Mouse (Mus musculus): ENCODE measurements at regions not wholly inside any gene's neighbourhood (a gene's known extent, or its start where the extent isn't known, plus 50 kb on each side); places are given as distances from the start of the nearest gene placed in this dataset.

GRCm38 (mm10) chr16:65167151-65167550 is 61.5 kb upstream of the Htr1f start:
- H3K27me3 ChIP-seq (ENCODE audit: control insufficient read depth, insufficient read depth, low read length) = no peaks in the 10 kb centered on the region
- no peak for TF ChIP-seq POLR2A (IDR thresholded peaks at IDR 0.05; ENCODE audit: borderline replicate concordance, extremely low read depth, insufficient read depth, insufficient read length)
- ATAC-seq (ENCODE audit: low FRiP score, low read depth) (no peak), DNase-seq (ENCODE audit: low spot score) (no peak)
- no peak overlapping the region for H3K4me2 ChIP-seq (replicated peaks; ENCODE audit: low read depth, low read length, severe bottlenecking)
- H3K4me3 ChIP-seq (replicated peaks; ENCODE audit: low read length) = no peak overlapping the region
- no peak overlapping the region for H3K9ac ChIP-seq (ENCODE audit: low read depth, low read length, severe bottlenecking)
- WGBS = 62% methylated on average over 6 of the region's 6 CpGs
- H3K36me3 ChIP-seq (ENCODE audit: control insufficient read depth, insufficient read depth, low read length) = no peaks in the 10 kb centered on the region
- H3K27ac ChIP-seq (replicated peaks; ENCODE audit: low read depth, low read length) = no peak overlapping the region
- no peaks in the 10 kb centered on the region for H3K4me1 ChIP-seq (ENCODE audit: control insufficient read depth, insufficient read depth, low read length)
- H3K9me3 ChIP-seq (ENCODE audit: control insufficient read depth, low read length) = no peaks in the 10 kb centered on the region

- Histone ChIP-seq H3K36me3 (ENCODE audit: control insufficient read depth, insufficient read depth, low read length) (no peaks in the 10 kb centered on the region), H3K27me3 (ENCODE audit: control insufficient read depth, insufficient read depth, low read length) (no peaks in the 10 kb centered on the region), H3K4me2 (replicated peaks; ENCODE audit: low read depth, low read length, severe bottlenecking) (no peak overlapping the region), H3K9ac (ENCODE audit: low read depth, low read length, severe bottlenecking) (no peak overlapping the region), H3K4me3 (replicated peaks; ENCODE audit: low read length) (no peak overlapping the region), H3K27ac (replicated peaks; ENCODE audit: low read depth, low read length) (no peak overlapping the region), H3K9me3 (ENCODE audit: control insufficient read depth, low read length) (no peaks in the 10 kb centered on the region), H3K4me1 (ENCODE audit: control insufficient read depth, insufficient read depth, low read length) (no peaks in the 10 kb centered on the region)
- TF ChIP-seq POLR2A (IDR thresholded peaks at IDR 0.05; ENCODE audit: borderline replicate concordance, extremely low read depth, insufficient read depth, insufficient read length) = no peak
- ATAC-seq (ENCODE audit: low FRiP score, low read depth) = no peak
- WGBS = 71% methylated on average over 3 of the region's 3 CpGs
- no peak for DNase-seq (ENCODE audit: low spot score)
Measured at GRCm38 (mm10) chr16:65162766-65163165, 57.1 kb upstream of the Htr1f start.

GRCm38 (mm10) chr16:65160286-65160685 is 54.6 kb upstream of the Htr1f start:
- no peak overlapping the region for H3K4me2 ChIP-seq (replicated peaks; ENCODE audit: low read depth, low read length, severe bottlenecking)
- H3K27ac ChIP-seq (replicated peaks; ENCODE audit: low read depth, low read length) = no peak overlapping the region
- H3K4me3 ChIP-seq (replicated peaks; ENCODE audit: low read length) = no peak overlapping the region
- 69% methylated on average over 3 of the region's 3 CpGs for WGBS
- no peaks in the 10 kb centered on the region for H3K36me3 ChIP-seq (ENCODE audit: control insufficient read depth, insufficient read depth, low read length)
- H3K9ac ChIP-seq (ENCODE audit: low read depth, low read length, severe bottlenecking) = no peak overlapping the region
- no peak for DNase-seq (ENCODE audit: low spot score)
- TF ChIP-seq POLR2A (IDR thresholded peaks at IDR 0.05; ENCODE audit: borderline replicate concordance, extremely low read depth, insufficient read depth, insufficient read length) = no peak
- no peaks in the 10 kb centered on the region for H3K4me1 ChIP-seq (ENCODE audit: control insufficient read depth, insufficient read depth, low read length)
- no peaks in the 10 kb centered on the region for H3K27me3 ChIP-seq (ENCODE audit: control insufficient read depth, insufficient read depth, low read length)
- ATAC-seq (ENCODE audit: low FRiP score, low read depth) = no peak
- H3K9me3 ChIP-seq (ENCODE audit: control insufficient read depth, low read length) = no peaks in the 10 kb centered on the region

- Histone ChIP-seq H3K9ac (ENCODE audit: low read depth, low read length, severe bottlenecking) (no peak overlapping the region), H3K4me1 (ENCODE audit: control insufficient read depth, insufficient read depth, low read length) (no peaks in the 10 kb centered on the region), H3K4me3 (replicated peaks; ENCODE audit: low read length) (no peak overlapping the region), H3K27me3 (ENCODE audit: control insufficient read depth, insufficient read depth, low read length) (no peaks in the 10 kb centered on the region), H3K9me3 (ENCODE audit: control insufficient read depth, low read length) (no peaks in the 10 kb centered on the region), H3K27ac (replicated peaks; ENCODE audit: low read depth, low read length) (no peak overlapping the region), H3K4me2 (replicated peaks; ENCODE audit: low read depth, low read length, severe bottlenecking) (no peak overlapping the region), H3K36me3 (ENCODE audit: control insufficient read depth, insufficient read depth, low read length) (no peaks in the 10 kb centered on the region)
- 32% methylated on average over 1 of the region's 1 CpGs for WGBS
- ATAC-seq (ENCODE audit: low FRiP score, low read depth) (no peak), DNase-seq (ENCODE audit: low spot score) (no peak)
- TF ChIP-seq POLR2A (IDR thresholded peaks at IDR 0.05; ENCODE audit: borderline replicate concordance, extremely low read depth, insufficient read depth, insufficient read length) = no peak
Measured at GRCm38 (mm10) chr16:65155536-65155935, 49.9 kb upstream of the Htr1f start.

All from limb, embryonic 14.5 days (tissue).